Comparison of ENCODE assay signal across 21 mouse cellular contexts in genomic region chr9:118638642-118639210, GRCm38 (mm10).
"Had no signal": no experiment of that assay in that cellular context is flagged by ENCODE, and none has a peak within 500 bp of the region (broad histone marks: within the 10 kb centered on the region; RNA-seq: fewer than 3 reads in every experiment).

No protein-coding gene starts in this region.

- H3K27ac ChIP-seq: gastrocnemius, adult 2 months; heart, embryonic 10.5 days; hindbrain, embryonic 13.5 days; hindbrain, embryonic 15.5 days; hindbrain, postnatal 0 days; layer of hippocampus, adult 2 months; limb, embryonic 13.5 days; limb, embryonic 15.5 days; liver, embryonic 12.5 days; liver, embryonic 14.5 days had no signal

- ATAC-seq: hindbrain, postnatal 0 days; liver, embryonic 12.5 days had no signal

- H3K4me3 ChIP-seq: gastrocnemius, adult 2 months; heart, embryonic 10.5 days; heart, embryonic 12.5 days; hindbrain, embryonic 13.5 days; hindbrain, embryonic 15.5 days; layer of hippocampus, adult 2 months; limb, embryonic 13.5 days; limb, embryonic 15.5 days; liver, embryonic 12.5 days had no signal

- H3K9me3 ChIP-seq: heart, embryonic 10.5 days; limb, embryonic 15.5 days; liver, embryonic 12.5 days had no signal

- H3K9ac ChIP-seq: heart, embryonic 12.5 days; hindbrain, embryonic 13.5 days; hindbrain, embryonic 15.5 days; limb, embryonic 13.5 days; limb, embryonic 15.5 days; liver, embryonic 12.5 days; liver, embryonic 14.5 days had no signal

- H3K27me3 ChIP-seq: heart, embryonic 12.5 days; hindbrain, embryonic 13.5 days; hindbrain, embryonic 15.5 days; limb, embryonic 13.5 days; limb, embryonic 15.5 days; liver, embryonic 12.5 days had no signal

- H3K4me1 ChIP-seq: heart, embryonic 10.5 days; heart, embryonic 12.5 days; hindbrain, embryonic 13.5 days; hindbrain, embryonic 15.5 days; limb, embryonic 13.5 days; limb, embryonic 15.5 days had no signal

- DNase-seq: gastrocnemius, adult 2 months; gastrocnemius, postnatal 10 days; gastrocnemius, postnatal 25 days; heart, adult 18-20 months; heart, postnatal 10 days; kidney, adult 18-20 months; kidney, adult 8-10 months; kidney, postnatal 10 days; kidney, postnatal 25 days; kidney, postnatal 4 days; left cerebral cortex, postnatal 4 days had no signal

- H3K4me2 ChIP-seq: heart, embryonic 12.5 days; hindbrain, embryonic 13.5 days; hindbrain, embryonic 15.5 days; limb, embryonic 13.5 days; limb, embryonic 15.5 days; liver, embryonic 12.5 days had no signal
